Comparison of ENCODE assay signal across 9 mouse cellular contexts in the genomic region with DNA sequence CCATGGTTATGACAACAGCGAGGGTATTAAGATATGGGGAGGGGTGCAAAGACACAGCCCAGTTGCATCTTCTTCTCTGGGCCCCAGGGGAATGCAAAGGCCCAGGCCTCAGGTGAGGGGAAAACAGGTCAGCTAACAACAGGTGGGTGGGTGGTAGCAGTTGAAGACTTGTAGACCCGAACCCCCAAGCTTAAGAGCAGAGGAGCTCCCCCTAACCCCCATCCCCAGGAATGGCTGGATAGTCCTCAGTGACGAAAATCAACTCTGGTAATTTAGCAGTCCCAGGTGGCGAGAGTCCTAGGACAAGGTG. TPM values are rescaled to one million over a fixed set of nuclear protein-coding genes. Genes with fewer than 3 reads are reported as not detected.
DNase-seq lines count a peak whose midpoint lies in the region; ATAC-seq lines count a peak whose summit lies in the region.
"Had no signal": no experiment of that assay in that cellular context is flagged by ENCODE, and none has a peak within 500 bp of the region (broad histone marks: within the 10 kb centered on the region; RNA-seq: fewer than 3 reads in every experiment).

No protein-coding gene starts in this region.

- peak overlapping the region; percentile 58 for H3K4me2 ChIP-seq in embryonic facial prominence, embryonic 14.5 days (ENCODE audit: low read depth, low read length)
- peak overlapping the region; percentile 60 for H3K4me2 ChIP-seq in hindbrain, embryonic 16.5 days (ENCODE audit: low read length)
- peak overlapping the region; percentile 49 for H3K4me2 ChIP-seq in midbrain, embryonic 15.5 days

- 33% methylated on average over 3 of the region's 4 CpGs for WGBS in embryonic facial prominence, embryonic 14.5 days
- WGBS in hindbrain, embryonic 16.5 days = 17% methylated on average over 4 of the region's 4 CpGs
- WGBS in midbrain, embryonic 15.5 days = 13% methylated on average over 4 of the region's 4 CpGs

- peak; percentile 18 for DNase-seq in kidney, adult 11 months
- DNase-seq in kidney, postnatal 10 days = no peak
- no peak for DNase-seq in embryonic facial prominence, embryonic 14.5 days (ENCODE audit: low spot score)
- no peak for DNase-seq in adrenal gland, adult 2 months
- no peak for DNase-seq in B cell, adult 2 months
- DNase-seq in spleen, postnatal 10 days (ENCODE audit: low spot score in 2 of 2) = no peak

- no peaks in the 10 kb centered on the region for H3K9me3 ChIP-seq in embryonic facial prominence, embryonic 14.5 days (ENCODE audit: control insufficient read depth, low read length)
- H3K9me3 ChIP-seq in hindbrain, embryonic 16.5 days (ENCODE audit: control insufficient read depth, low read length) = no peaks in the 10 kb centered on the region
- H3K9me3 ChIP-seq in midbrain, embryonic 15.5 days = no peaks in the 10 kb centered on the region

- no peak; the same call in 1 of the 2 replicates for ATAC-seq in embryonic facial prominence, embryonic 14.5 days (ENCODE audit: low read depth)
- no peak for ATAC-seq in hindbrain, embryonic 16.5 days
- no peak for ATAC-seq in midbrain, embryonic 15.5 days (replicated peaks)

- H3K27ac ChIP-seq in embryonic facial prominence, embryonic 14.5 days (replicated peaks; ENCODE audit: low read depth, low read length) = peak overlapping the region; percentile 40; the same call in 1 of the 2 replicates
- peak overlapping the region; percentile 77 for H3K27ac ChIP-seq in hindbrain, embryonic 16.5 days (ENCODE audit: low read depth, low read length)
- H3K27ac ChIP-seq in midbrain, embryonic 15.5 days = peak overlapping the region; percentile 73
- H3K27ac ChIP-seq: liver, embryonic 14.5 days had no signal

- peak overlapping the region; percentile 36; the same call in 1 of the 2 replicates for H3K4me3 ChIP-seq in embryonic facial prominence, embryonic 14.5 days (ENCODE audit: low read depth, low read length)
- no peak overlapping the region; the same call in 1 of the 2 replicates for H3K4me3 ChIP-seq in hindbrain, embryonic 16.5 days (ENCODE audit: low read length)
- H3K4me3 ChIP-seq in midbrain, embryonic 15.5 days = peak overlapping the region; percentile 31

- H3K9ac ChIP-seq in embryonic facial prominence, embryonic 14.5 days (ENCODE audit: low read depth, low read length) = 0 out of 2 replicates have a peak overlapping the region, but pooled peaks have one; percentile 56
- H3K9ac ChIP-seq in hindbrain, embryonic 16.5 days (ENCODE audit: low read depth, low read length) = no peak overlapping the region
- no peak overlapping the region for H3K9ac ChIP-seq in midbrain, embryonic 15.5 days
- H3K9ac ChIP-seq: liver, embryonic 14.5 days had no signal

- H3K36me3 ChIP-seq in embryonic facial prominence, embryonic 14.5 days (ENCODE audit: control insufficient read depth, insufficient read depth, low read length) = no peaks in the 10 kb centered on the region
- no peaks in the 10 kb centered on the region for H3K36me3 ChIP-seq in hindbrain, embryonic 16.5 days (ENCODE audit: control insufficient read depth, insufficient read depth, low read length)
- H3K36me3 ChIP-seq in midbrain, embryonic 15.5 days (replicated peaks) = no peaks in the 10 kb centered on the region

- no peaks in the 10 kb centered on the region; the same call in 1 of the 2 replicates for H3K4me1 ChIP-seq in embryonic facial prominence, embryonic 14.5 days (ENCODE audit: control insufficient read depth, insufficient read depth, low read length)
- peaks cover 15% of the 10 kb centered on the region for H3K4me1 ChIP-seq in hindbrain, embryonic 16.5 days (ENCODE audit: control insufficient read depth, insufficient read depth, low read depth, low read length)
- peaks cover 16% of the 10 kb centered on the region for H3K4me1 ChIP-seq in midbrain, embryonic 15.5 days

- H3K27me3 ChIP-seq in embryonic facial prominence, embryonic 14.5 days (replicated peaks; ENCODE audit: control insufficient read depth, insufficient read depth, low read length) = peaks cover 62% of the 10 kb centered on the region
- peaks cover 6% of the 10 kb centered on the region for H3K27me3 ChIP-seq in hindbrain, embryonic 16.5 days (replicated peaks; ENCODE audit: control insufficient read depth, insufficient read depth, low read length)
- peaks cover 54% of the 10 kb centered on the region for H3K27me3 ChIP-seq in midbrain, embryonic 15.5 days (replicated peaks)

RNA-seq across cellular contexts. Expression of a gene that starts 2.2 kb away (rescaled TPM):
- 51.4 and 55.5 TPM in 2 replicates for polyA plus RNA-seq in embryonic facial prominence, embryonic 14.5 days (2014; fragmentation: Nextera tagmentation; extraction: Ambion mirVana)
- polyA plus RNA-seq in hindbrain, embryonic 16.5 days (2015; fragmentation: Nextera tagmentation; extraction: Ambion mirVana) = 63.1 and 68.9 TPM in 2 replicates
- 84.8 and 98.4 TPM in 2 replicates for polyA plus RNA-seq in midbrain, embryonic 15.5 days (2015; fragmentation: Nextera tagmentation; extraction: Ambion mirVana)
- total RNA-seq in adrenal gland, adult 2 months (2021) = 100 to 1,000 TPM; 109 to 132 TPM
- polyA plus RNA-seq in adrenal gland, adult 2 months (2012; rRNA removed) = 401 and 472 TPM in 2 replicates
